Comparison of ENCODE assay signal across 32 mouse cellular contexts in the genomic region with DNA sequence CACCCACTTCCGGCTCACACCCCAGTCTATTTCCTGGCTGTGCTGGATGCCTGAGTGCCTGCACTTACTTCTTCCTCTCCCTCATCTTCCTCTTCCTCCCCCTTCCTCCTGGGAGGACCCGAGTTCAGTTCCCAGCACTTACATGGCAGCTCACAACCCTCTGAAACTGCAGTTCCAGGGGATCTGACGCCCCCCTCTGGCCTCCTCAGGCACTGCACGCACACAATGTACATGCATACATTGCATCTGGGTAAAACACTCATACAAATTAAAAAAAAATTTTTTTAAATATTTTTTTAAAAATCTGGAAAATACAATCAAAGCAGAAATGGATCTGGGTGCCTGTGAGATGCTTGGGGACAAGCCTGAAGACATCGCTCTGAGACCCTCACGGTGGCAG. TPM values are rescaled to one million over a fixed set of nuclear protein-coding genes. Genes with fewer than 3 reads are reported as not detected.
DNase-seq lines count a peak whose midpoint lies in the region; ATAC-seq and TF ChIP-seq lines count a peak whose summit lies in the region.
"Had no signal": no experiment of that assay in that cellular context is flagged by ENCODE, and none has a peak within 500 bp of the region (broad histone marks: within the 10 kb centered on the region; RNA-seq: fewer than 3 reads in every experiment).

No protein-coding gene starts in this region.

- H3K27ac ChIP-seq in forebrain, postnatal 0 days (ENCODE audit: low read depth, low read length), result no peak overlapping the region
- no peak overlapping the region for H3K27ac ChIP-seq in forebrain, embryonic 11.5 days (ENCODE audit: low read depth, low read length)
- H3K27ac ChIP-seq in lung, embryonic 14.5 days (ENCODE audit: low read depth), result no peak overlapping the region
- no peak overlapping the region for H3K27ac ChIP-seq in intestine, postnatal 0 days (ENCODE audit: low read depth, low read length)
- H3K27ac ChIP-seq: embryonic facial prominence, embryonic 15.5 days; forebrain, embryonic 10.5 days; forebrain, embryonic 15.5 days; heart, embryonic 13.5 days; hindbrain, embryonic 12.5 days had no signal

- no peak overlapping the region for H3K4me2 ChIP-seq in forebrain, postnatal 0 days (ENCODE audit: low read depth)
- H3K4me2 ChIP-seq in forebrain, embryonic 11.5 days (ENCODE audit: low read depth, low read length, severe bottlenecking), result no peak overlapping the region
- H3K4me2 ChIP-seq in lung, embryonic 14.5 days, result no peak overlapping the region
- H3K4me2 ChIP-seq in intestine, postnatal 0 days (replicated peaks; ENCODE audit: low read depth), result no peak overlapping the region
- H3K4me2 ChIP-seq: embryonic facial prominence, embryonic 15.5 days; forebrain, embryonic 15.5 days; heart, embryonic 13.5 days; hindbrain, embryonic 12.5 days had no signal

- WGBS in forebrain, postnatal 0 days, result 87% methylated on average over 6 of the region's 6 CpGs
- WGBS in forebrain, embryonic 11.5 days, result 83% methylated on average over 6 of the region's 6 CpGs
- WGBS in lung, embryonic 14.5 days, result 79% methylated on average over 6 of the region's 6 CpGs
- 78% methylated on average over 6 of the region's 6 CpGs for WGBS in intestine, postnatal 0 days

- TF ChIP-seq CTCF in forebrain, postnatal 0 days (IDR thresholded peaks at IDR 0.05; ENCODE audit: low read depth), result 0 out of 2 replicates have a peak, but pooled peaks have one; percentile 7
- TF ChIP-seq CTCF in lung, embryonic 14.5 days (IDR thresholded peaks at IDR 0.05; ENCODE audit: low read depth), result peak; percentile 30; the same call in 1 of the 2 replicates
- peak; percentile 46 for TF ChIP-seq CTCF in E14TG2a.4 (conservative IDR thresholded peaks at IDR 0.05; ENCODE audit: low read length)
- no peak for TF ChIP-seq CTCF in intestine, postnatal 0 days (IDR thresholded peaks at IDR 0.05; ENCODE audit: low read depth)

- no peak overlapping the region for H3K9ac ChIP-seq in forebrain, postnatal 0 days
- H3K9ac ChIP-seq in forebrain, embryonic 11.5 days (ENCODE audit: low read length), result no peak overlapping the region
- no peak overlapping the region for H3K9ac ChIP-seq in lung, embryonic 14.5 days
- no peak overlapping the region for H3K9ac ChIP-seq in intestine, postnatal 0 days (ENCODE audit: low read depth, low read length)
- H3K9ac ChIP-seq: embryonic facial prominence, embryonic 15.5 days; forebrain, embryonic 15.5 days; heart, embryonic 13.5 days; hindbrain, embryonic 12.5 days had no signal

- H3K4me3 ChIP-seq in forebrain, postnatal 0 days (ENCODE audit: low read depth, low read length), result no peak overlapping the region
- H3K4me3 ChIP-seq in forebrain, embryonic 11.5 days (ENCODE audit: low read depth, low read length), result no peak overlapping the region
- no peak overlapping the region for H3K4me3 ChIP-seq in lung, embryonic 14.5 days (ENCODE audit: low read depth, low read length)
- peak overlapping the region; percentile 64 for H3K4me3 ChIP-seq in E14TG2a.4 (replicated peaks; ENCODE audit: low read length)
- no peak overlapping the region for H3K4me3 ChIP-seq in intestine, postnatal 0 days (ENCODE audit: low read depth, low read length)
- H3K4me3 ChIP-seq: embryonic facial prominence, embryonic 15.5 days; erythroblast, embryonic 14.5 days; forebrain, embryonic 10.5 days; forebrain, embryonic 15.5 days; heart, embryonic 13.5 days; hindbrain, embryonic 12.5 days had no signal

- H3K4me1 ChIP-seq in forebrain, postnatal 0 days (ENCODE audit: insufficient read depth), result no peaks in the 10 kb centered on the region
- no peaks in the 10 kb centered on the region for H3K4me1 ChIP-seq in forebrain, embryonic 11.5 days (replicated peaks; ENCODE audit: control insufficient read depth, insufficient read depth, low read length)
- H3K4me1 ChIP-seq in lung, embryonic 14.5 days (ENCODE audit: insufficient read depth), result no peaks in the 10 kb centered on the region
- peaks cover 70% of the 10 kb centered on the region for H3K4me1 ChIP-seq in E14TG2a.4 (replicated peaks; ENCODE audit: low read depth, low read length)
- no peaks in the 10 kb centered on the region for H3K4me1 ChIP-seq in intestine, postnatal 0 days (replicated peaks; ENCODE audit: control insufficient read depth, insufficient read depth, low read length)
- H3K4me1 ChIP-seq: embryonic facial prominence, embryonic 15.5 days; hindbrain, embryonic 12.5 days had no signal

- no peak for ATAC-seq in forebrain, postnatal 0 days
- ATAC-seq in forebrain, embryonic 11.5 days (replicated peaks; ENCODE audit: low FRiP score), result no peak
- no peak for ATAC-seq in lung, embryonic 14.5 days (ENCODE audit: insufficient read depth)
- ATAC-seq in CD4-positive, CD25-positive, alpha-beta regulatory T cell, adult 4 months, result no peak
- no peak for ATAC-seq in intestine, postnatal 0 days
- ATAC-seq: activated CD4-positive, CD25-positive, alpha-beta regulatory T cell, adult 4 months; forebrain, embryonic 15.5 days; hindbrain, embryonic 16.5 days; inflammation-experienced regulatory T-cells, adult 6 months had no signal

- H3K27me3 ChIP-seq in forebrain, postnatal 0 days (ENCODE audit: insufficient read depth, low read length), result no peaks in the 10 kb centered on the region
- no peaks in the 10 kb centered on the region for H3K27me3 ChIP-seq in forebrain, embryonic 11.5 days (ENCODE audit: control insufficient read depth, insufficient read depth, low read length)
- H3K27me3 ChIP-seq in lung, embryonic 14.5 days (ENCODE audit: insufficient read depth, low read length), result no peaks in the 10 kb centered on the region
- no peaks in the 10 kb centered on the region for H3K27me3 ChIP-seq in E14TG2a.4 (ENCODE audit: insufficient read depth, low read length)
- H3K27me3 ChIP-seq in intestine, postnatal 0 days (replicated peaks; ENCODE audit: control insufficient read depth, insufficient read depth, low read length), result no peaks in the 10 kb centered on the region
- H3K27me3 ChIP-seq: CH12.LX; embryonic facial prominence, embryonic 15.5 days; forebrain, embryonic 15.5 days; heart, embryonic 13.5 days; hindbrain, embryonic 12.5 days had no signal

- DNase-seq in forebrain, postnatal 0 days, result no peak
- DNase-seq in forebrain, embryonic 11.5 days (ENCODE audit: low spot score), result no peak
- no peak for DNase-seq in lung, embryonic 14.5 days
- no peak for DNase-seq in lung, adult 18-20 months
- peak; percentile 71 for DNase-seq in R1 (ENCODE audit: low read depth, low spot score)
- DNase-seq: adrenal gland, postnatal 25 days; cerebellum, adult 18-20 months; cerebellum, postnatal 14 days; embryo, embryonic 11 days; gastrocnemius, postnatal 14 days; heart, postnatal 4 days had no signal

- H3K9me3 ChIP-seq in forebrain, postnatal 0 days (ENCODE audit: low read length), result no peaks in the 10 kb centered on the region
- no peaks in the 10 kb centered on the region for H3K9me3 ChIP-seq in forebrain, embryonic 11.5 days (ENCODE audit: control insufficient read depth, low read length)
- H3K9me3 ChIP-seq in lung, embryonic 14.5 days (ENCODE audit: low read depth, low read length), result no peaks in the 10 kb centered on the region
- H3K9me3 ChIP-seq in E14TG2a.4 (ENCODE audit: low read length), result no peaks in the 10 kb centered on the region
- no peaks in the 10 kb centered on the region for H3K9me3 ChIP-seq in intestine, postnatal 0 days (ENCODE audit: control insufficient read depth)
- H3K9me3 ChIP-seq: embryonic facial prominence, embryonic 15.5 days; forebrain, embryonic 10.5 days; forebrain, embryonic 15.5 days; heart, embryonic 13.5 days; hindbrain, embryonic 12.5 days had no signal

- H3K36me3 ChIP-seq in forebrain, postnatal 0 days (ENCODE audit: insufficient read depth), result no peaks in the 10 kb centered on the region
- no peaks in the 10 kb centered on the region for H3K36me3 ChIP-seq in forebrain, embryonic 11.5 days (ENCODE audit: control insufficient read depth, insufficient read depth, low read length)
- no peaks in the 10 kb centered on the region for H3K36me3 ChIP-seq in lung, embryonic 14.5 days (ENCODE audit: insufficient read depth)
- H3K36me3 ChIP-seq in E14TG2a.4 (ENCODE audit: insufficient read depth, low read length), result no peaks in the 10 kb centered on the region
- H3K36me3 ChIP-seq in intestine, postnatal 0 days (ENCODE audit: control insufficient read depth, insufficient read depth), result no peaks in the 10 kb centered on the region
- H3K36me3 ChIP-seq: embryonic facial prominence, embryonic 15.5 days; forebrain, embryonic 10.5 days; forebrain, embryonic 15.5 days; heart, embryonic 13.5 days; hindbrain, embryonic 12.5 days had no signal

RNA-seq across cellular contexts. Expression of gene Pacsin1, which starts 16.4 kb away (rescaled TPM):
- 29.3 and 38.7 TPM in 2 replicates for total RNA-seq in forebrain, postnatal 0 days (2014; rRNA removed)
- 42.5 and 62.5 TPM in 2 replicates for polyA plus RNA-seq in forebrain, postnatal 0 days (2015; fragmentation: Nextera tagmentation; extraction: Ambion mirVana)
- polyA plus RNA-seq in forebrain, embryonic 11.5 days (2014; fragmentation: Nextera tagmentation; extraction: Ambion mirVana), result 4.7 and 5.3 TPM in 2 replicates
- polyA plus RNA-seq in lung, embryonic 14.5 days (2014; fragmentation: Nextera tagmentation; extraction: Ambion mirVana), result 0.39 and 0.60 TPM in 2 replicates
- polyA plus RNA-seq in CD4-positive, CD25-positive, alpha-beta regulatory T cell, adult 4 months (2017; shearing (Covaris generic)), result 10 to 100 TPM; 36.5 to 37.2 TPM
- polyA plus RNA-seq in intestine, postnatal 0 days (2015; fragmentation: Nextera tagmentation; extraction: Ambion mirVana), result 1.2 and 1.4 TPM in 2 replicates
- total RNA-seq: common myeloid progenitor, adult 5-6 weeks; MEL had no signal
- polyA plus RNA-seq: C2C12 had no signal

RNA-seq across cellular contexts. Expression of gene Rps10, which starts 35.3 kb away (rescaled TPM):
- total RNA-seq in forebrain, postnatal 0 days (2014; rRNA removed), result 1,348 and 1,517 TPM in 2 replicates
- polyA plus RNA-seq in forebrain, postnatal 0 days (2015; fragmentation: Nextera tagmentation; extraction: Ambion mirVana), result 502 and 620 TPM in 2 replicates
- 803 and 835 TPM in 2 replicates for polyA plus RNA-seq in forebrain, embryonic 11.5 days (2014; fragmentation: Nextera tagmentation; extraction: Ambion mirVana)
- polyA plus RNA-seq in lung, embryonic 14.5 days (2014; fragmentation: Nextera tagmentation; extraction: Ambion mirVana), result 1,167 and 1,191 TPM in 2 replicates
- 1,000 to 10,000 TPM; 1,603 to 1,674 TPM for polyA plus RNA-seq in CD4-positive, CD25-positive, alpha-beta regulatory T cell, adult 4 months (2017; shearing (Covaris generic))
- polyA plus RNA-seq in intestine, postnatal 0 days (2015; fragmentation: Nextera tagmentation; extraction: Ambion mirVana), result 591 and 603 TPM in 2 replicates

RNA-seq across cellular contexts. Expression of gene RPS10-NUDT3, which starts 36.7 kb away (rescaled TPM):
- total RNA-seq in forebrain, postnatal 0 days (2014; rRNA removed), result not detected in 2 replicates
- not detected in 2 replicates for polyA plus RNA-seq in forebrain, postnatal 0 days (2015; fragmentation: Nextera tagmentation; extraction: Ambion mirVana)
- polyA plus RNA-seq in forebrain, embryonic 11.5 days (2014; fragmentation: Nextera tagmentation; extraction: Ambion mirVana), result not detected in 2 replicates
- polyA plus RNA-seq in lung, embryonic 14.5 days (2014; fragmentation: Nextera tagmentation; extraction: Ambion mirVana), result not detected in 2 replicates
- polyA plus RNA-seq in CD4-positive, CD25-positive, alpha-beta regulatory T cell, adult 4 months (2017; shearing (Covaris generic)), result not detected
- not detected in 2 replicates for polyA plus RNA-seq in intestine, postnatal 0 days (2015; fragmentation: Nextera tagmentation; extraction: Ambion mirVana)
- total RNA-seq: adrenal gland, adult 18-20 months; adrenal gland, postnatal 25 days; CH12.LX; common myeloid progenitor, adult 5-6 weeks; gastrocnemius, postnatal 14 days; heart, postnatal 4 days; MEL had no signal
- polyA plus RNA-seq: activated CD4-positive, CD25-positive, alpha-beta regulatory T cell, adult 4 months; C2C12; embryonic facial prominence, embryonic 11.5 days; embryonic facial prominence, embryonic 15.5 days; erythroblast, embryonic 14.5 days; forebrain, embryonic 10.5 days; forebrain, embryonic 15.5 days; gonadal fat pad, adult 2 months; heart, embryonic 13.5 days; heart, postnatal 0 days; hindbrain, embryonic 12.5 days; hindbrain, embryonic 16.5 days; inflammation-experienced regulatory T-cells, adult 6 months had no signal

RNA-seq across cellular contexts. Expression of gene Nudt3, which starts 48.4 kb away (rescaled TPM):
- 324 and 329 TPM in 2 replicates for total RNA-seq in forebrain, postnatal 0 days (2014; rRNA removed)
- 249 TPM in 2 replicates for polyA plus RNA-seq in forebrain, postnatal 0 days (2015; fragmentation: Nextera tagmentation; extraction: Ambion mirVana)
- polyA plus RNA-seq in forebrain, embryonic 11.5 days (2014; fragmentation: Nextera tagmentation; extraction: Ambion mirVana), result 50.5 and 56.8 TPM in 2 replicates
- polyA plus RNA-seq in lung, embryonic 14.5 days (2014; fragmentation: Nextera tagmentation; extraction: Ambion mirVana), result 30.5 and 34.4 TPM in 2 replicates
- polyA plus RNA-seq in CD4-positive, CD25-positive, alpha-beta regulatory T cell, adult 4 months (2017; shearing (Covaris generic)), result 10 to 100 TPM; 14.5 to 27.5 TPM
- polyA plus RNA-seq in intestine, postnatal 0 days (2015; fragmentation: Nextera tagmentation; extraction: Ambion mirVana), result 43.3 and 43.4 TPM in 2 replicates

RNA-seq across cellular contexts. Expression of gene Spdef, which starts 57.0 kb away (rescaled TPM):
- total RNA-seq in forebrain, postnatal 0 days (2014; rRNA removed), result 2.3 and 3.5 TPM in 2 replicates
- polyA plus RNA-seq in forebrain, postnatal 0 days (2015; fragmentation: Nextera tagmentation; extraction: Ambion mirVana), result 1.5 and 2.3 TPM in 2 replicates
- polyA plus RNA-seq in forebrain, embryonic 11.5 days (2014; fragmentation: Nextera tagmentation; extraction: Ambion mirVana), result 0.15 TPM in 1 of 2 replicates, not detected in the other
- polyA plus RNA-seq in lung, embryonic 14.5 days (2014; fragmentation: Nextera tagmentation; extraction: Ambion mirVana), result 0.88 and 1.1 TPM in 2 replicates
- polyA plus RNA-seq in CD4-positive, CD25-positive, alpha-beta regulatory T cell, adult 4 months (2017; shearing (Covaris generic)), result not detected
- polyA plus RNA-seq in intestine, postnatal 0 days (2015; fragmentation: Nextera tagmentation; extraction: Ambion mirVana), result 8.9 and 9.9 TPM in 2 replicates
- total RNA-seq: adrenal gland, postnatal 25 days; CH12.LX; common myeloid progenitor, adult 5-6 weeks; gastrocnemius, adult 18-20 months; MEL had no signal
- polyA plus RNA-seq: C2C12; embryonic facial prominence, embryonic 11.5 days; erythroblast, embryonic 14.5 days; inflammation-experienced regulatory T-cells, adult 6 months had no signal
